Mouse (Mus musculus): ENCODE results near the gene Dnajc30. TPM values are rescaled to one million over a fixed set of nuclear protein-coding genes. Genes with fewer than 3 reads are reported as not detected.

Dnajc30 gene
- total and polyA plus RNA-seq, 2 experiments from 2014 or later: 21.4 to 52.8 TPM

DNA sequence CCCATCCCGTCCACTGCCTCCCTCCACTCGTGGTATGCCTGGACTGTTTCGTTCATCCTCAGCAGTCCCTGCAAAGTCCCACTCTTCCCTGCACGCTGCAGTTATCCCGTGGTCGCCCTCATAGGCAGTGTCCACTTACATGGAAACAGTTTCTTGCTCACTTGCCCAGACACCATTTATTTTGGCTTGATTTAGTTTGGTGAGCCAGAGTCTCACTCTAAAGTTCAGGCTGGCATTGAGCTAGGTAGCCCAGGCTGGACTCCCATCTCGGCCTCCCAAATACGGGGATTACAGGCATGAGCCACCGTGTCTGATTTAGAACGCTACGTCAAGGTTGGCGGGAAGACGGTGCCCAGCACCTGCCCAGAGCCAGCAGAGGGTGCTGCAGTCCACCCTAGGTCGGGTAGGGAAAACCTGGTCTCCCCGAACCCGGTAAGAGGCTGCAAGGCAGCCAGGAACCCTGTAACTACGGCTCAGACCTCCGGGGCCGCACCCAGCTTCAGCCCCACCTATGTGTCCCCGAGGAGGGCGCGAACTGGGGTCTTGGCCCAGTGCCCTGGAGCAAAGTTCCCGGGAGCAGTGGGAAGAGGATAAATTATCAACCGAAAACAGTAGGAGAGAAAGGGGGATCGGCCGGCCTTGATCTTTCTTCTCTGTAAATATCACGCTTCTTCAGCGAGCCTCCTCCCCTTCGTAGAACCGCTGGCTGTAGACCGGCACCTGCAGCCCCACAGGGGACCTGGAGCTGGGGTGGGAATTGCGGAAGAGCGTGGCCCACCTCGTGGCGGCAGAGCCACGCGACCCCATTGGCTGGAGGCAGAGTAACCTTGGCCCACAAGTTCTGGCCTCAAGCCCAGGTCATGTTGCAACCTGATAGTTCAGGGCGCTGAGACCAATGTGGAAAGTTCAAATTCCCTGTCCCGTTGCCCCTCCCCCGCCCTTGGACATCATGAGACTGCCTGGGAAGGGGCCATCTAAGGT is 43.8 kb downstream of the Dnajc30 start:
- H3K9me3 ChIP-seq (ENCODE audit: low read length): no peaks in the 10 kb centered on the region
- peak overlapping the region; percentile 15; the same call in 1 of the 2 replicates for H3K4me2 ChIP-seq (ENCODE audit: low read depth, low read length, poor library complexity, severe bottlenecking)
- no peaks in the 10 kb centered on the region for H3K4me1 ChIP-seq (ENCODE audit: insufficient read depth, low read length)
- peaks cover 21% of the 10 kb centered on the region for H3K27me3 ChIP-seq (ENCODE audit: insufficient read depth, low read length)
- no peak overlapping the region for H3K9ac ChIP-seq (replicated peaks; ENCODE audit: low read length, poor library complexity, severe bottlenecking)
- H3K36me3 ChIP-seq (ENCODE audit: insufficient read depth, low read length): no peaks in the 10 kb centered on the region
- ATAC-seq (ENCODE audit: low FRiP score) (no peak), DNase-seq (ENCODE audit: low spot score) (peak; percentile 49)
- H3K27ac ChIP-seq (ENCODE audit: low read depth, low read length): no peak overlapping the region
- H3K4me3 ChIP-seq (ENCODE audit: low read depth, low read length): no peak overlapping the region
- WGBS: 11% methylated on average over 40 of the region's 40 CpGs
- peak; percentile 65 for TF ChIP-seq CTCF (IDR thresholded peaks at IDR 0.05)

DNA sequence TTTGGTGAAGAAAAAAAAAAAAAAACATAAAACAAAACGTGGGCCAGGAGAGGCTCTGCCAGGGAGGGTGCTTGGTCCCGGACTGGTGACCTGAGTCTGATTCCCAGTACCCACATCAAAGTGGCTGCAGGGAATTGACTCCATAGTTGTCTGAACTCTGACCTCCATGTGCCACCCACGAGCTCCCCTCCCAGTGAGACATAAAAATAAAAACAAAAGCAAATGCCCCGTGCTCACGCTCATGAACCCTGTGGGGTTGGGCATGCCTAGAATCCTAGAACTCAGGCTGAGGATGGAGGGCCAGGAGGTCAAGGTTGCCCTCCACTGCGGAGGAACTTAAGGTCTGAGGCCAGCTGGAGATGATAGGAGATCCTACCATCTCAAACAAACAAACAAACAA is 45.0 kb downstream of the Dnajc30 start:
- no peak overlapping the region for H3K9ac ChIP-seq (replicated peaks; ENCODE audit: low read length, poor library complexity, severe bottlenecking)
- H3K4me3 ChIP-seq (ENCODE audit: low read depth, low read length): no peak overlapping the region
- H3K27me3 ChIP-seq (ENCODE audit: insufficient read depth, low read length): peaks cover 21% of the 10 kb centered on the region
- no peak overlapping the region for H3K4me2 ChIP-seq (ENCODE audit: low read depth, low read length, poor library complexity, severe bottlenecking)
- ATAC-seq (ENCODE audit: low FRiP score) (no peak), DNase-seq (ENCODE audit: low spot score) (no peak)
- no peaks in the 10 kb centered on the region for H3K9me3 ChIP-seq (ENCODE audit: low read length)
- no peak overlapping the region for H3K27ac ChIP-seq (ENCODE audit: low read depth, low read length)
- TF ChIP-seq CTCF (IDR thresholded peaks at IDR 0.05): no peak
- H3K4me1 ChIP-seq (ENCODE audit: insufficient read depth, low read length): no peaks in the 10 kb centered on the region
- H3K36me3 ChIP-seq (ENCODE audit: insufficient read depth, low read length): no peaks in the 10 kb centered on the region
- 64% methylated on average over 6 of the region's 6 CpGs for WGBS

DNA sequence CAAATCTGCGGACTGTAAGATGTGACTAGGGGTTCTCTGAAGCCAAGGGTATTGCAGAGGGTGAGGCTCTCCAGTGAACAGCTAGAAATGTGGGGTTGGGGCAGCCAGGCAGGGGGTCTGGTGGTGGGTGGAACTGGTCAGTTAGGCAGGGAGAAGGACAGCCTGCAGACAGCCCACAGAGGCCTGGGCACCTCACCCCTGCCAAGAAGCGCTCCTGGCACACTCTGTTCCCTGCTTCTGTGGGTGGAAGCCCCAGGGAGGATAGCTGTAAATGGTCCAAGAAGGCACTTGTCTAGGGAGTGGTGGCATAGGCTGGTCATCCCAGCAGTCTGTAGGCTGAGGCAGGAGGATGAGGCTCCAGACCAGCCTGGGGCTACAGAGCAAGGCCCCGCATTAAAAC is 45.4 kb downstream of the Dnajc30 start:
- WGBS: 93% methylated on average over 3 of the region's 3 CpGs
- H3K27ac ChIP-seq (ENCODE audit: low read depth, low read length): no peak overlapping the region
- TF ChIP-seq CTCF (IDR thresholded peaks at IDR 0.05): no peak
- H3K9ac ChIP-seq (replicated peaks; ENCODE audit: low read length, poor library complexity, severe bottlenecking): no peak overlapping the region
- no peaks in the 10 kb centered on the region for H3K36me3 ChIP-seq (ENCODE audit: insufficient read depth, low read length)
- H3K4me1 ChIP-seq (ENCODE audit: insufficient read depth, low read length): no peaks in the 10 kb centered on the region
- ATAC-seq (ENCODE audit: low FRiP score) (no peak), DNase-seq (ENCODE audit: low spot score) (no peak)
- H3K27me3 ChIP-seq (ENCODE audit: insufficient read depth, low read length): peaks cover 21% of the 10 kb centered on the region
- H3K4me3 ChIP-seq (ENCODE audit: low read depth, low read length): no peak overlapping the region
- H3K4me2 ChIP-seq (ENCODE audit: low read depth, low read length, poor library complexity, severe bottlenecking): no peak overlapping the region
- no peaks in the 10 kb centered on the region for H3K9me3 ChIP-seq (ENCODE audit: low read length)

DNA sequence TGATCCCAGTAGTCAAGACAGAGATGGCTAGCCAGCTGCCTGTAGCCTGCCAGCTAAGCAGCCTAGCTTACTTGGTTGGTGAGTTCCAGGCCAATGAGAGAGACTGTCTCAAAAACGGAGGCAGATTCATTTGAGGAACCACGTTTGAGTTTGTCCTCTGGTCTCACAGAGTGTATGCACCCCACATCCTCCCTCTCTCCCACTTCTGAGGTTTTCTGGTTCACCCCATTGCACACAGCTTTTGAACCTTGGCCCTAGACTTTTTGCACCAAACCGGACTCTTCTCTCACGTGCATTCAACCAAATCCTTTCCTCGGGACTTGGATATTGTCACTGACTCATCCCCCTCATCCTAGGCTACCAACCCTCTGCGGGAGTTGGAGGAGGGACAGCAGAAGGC is 46.0 kb downstream of the Dnajc30 start:
- 56% methylated on average over 6 of the region's 6 CpGs for WGBS
- DNase-seq (ENCODE audit: low spot score): no peak
- no peak for TF ChIP-seq CTCF (IDR thresholded peaks at IDR 0.05)

DNA sequence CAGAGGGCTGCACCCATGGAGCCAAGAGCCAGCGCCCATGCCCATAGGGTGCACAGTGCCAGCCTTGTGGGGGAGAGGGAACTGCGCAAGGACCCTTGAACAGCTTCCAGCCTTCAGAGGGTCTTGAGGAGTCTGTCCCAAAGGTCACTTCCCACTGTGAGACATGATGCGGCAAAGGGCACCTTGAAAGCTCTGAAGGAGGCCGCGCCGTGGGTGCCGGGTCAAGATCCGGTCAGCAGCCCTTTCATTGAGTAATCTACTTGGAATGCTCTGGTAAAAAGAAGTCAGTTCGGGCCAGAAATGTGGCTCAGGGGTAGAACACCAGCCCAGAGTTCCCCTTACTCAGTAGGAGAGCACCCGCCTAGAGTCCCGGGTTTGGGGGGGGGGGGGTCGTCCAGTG is 49.8 kb downstream of the Dnajc30 start:
- ATAC-seq (ENCODE audit: low FRiP score) (no peak), DNase-seq (ENCODE audit: low spot score) (no peak)
- no peaks in the 10 kb centered on the region for H3K4me1 ChIP-seq (ENCODE audit: insufficient read depth, low read length)
- TF ChIP-seq CTCF (IDR thresholded peaks at IDR 0.05): no peak
- no peak overlapping the region for H3K4me3 ChIP-seq (ENCODE audit: low read depth, low read length)
- no peaks in the 10 kb centered on the region for H3K9me3 ChIP-seq (ENCODE audit: low read length)
- H3K36me3 ChIP-seq (ENCODE audit: insufficient read depth, low read length): no peaks in the 10 kb centered on the region
- H3K27ac ChIP-seq (ENCODE audit: low read depth, low read length): no peak overlapping the region
- 85% methylated on average over 12 of the region's 12 CpGs for WGBS
- H3K4me2 ChIP-seq (ENCODE audit: low read depth, low read length, poor library complexity, severe bottlenecking): no peak overlapping the region
- no peak overlapping the region for H3K9ac ChIP-seq (replicated peaks; ENCODE audit: low read length, poor library complexity, severe bottlenecking)
- no peaks in the 10 kb centered on the region for H3K27me3 ChIP-seq (ENCODE audit: insufficient read depth, low read length)

More for the DNA sequence above, 46.0 kb downstream of the Dnajc30 start:
- no peak for ATAC-seq (ENCODE audit: low FRiP score)
- H3K4me1 ChIP-seq (ENCODE audit: insufficient read depth, low read length): no peaks in the 10 kb centered on the region
- H3K36me3 ChIP-seq (ENCODE audit: insufficient read depth, low read length): no peaks in the 10 kb centered on the region
- peaks cover 21% of the 10 kb centered on the region for H3K27me3 ChIP-seq (ENCODE audit: insufficient read depth, low read length)
- no peak overlapping the region for H3K4me2 ChIP-seq (ENCODE audit: low read depth, low read length, poor library complexity, severe bottlenecking)
- H3K4me3 ChIP-seq (ENCODE audit: low read depth, low read length): no peak overlapping the region
- H3K27ac ChIP-seq (ENCODE audit: low read depth, low read length): no peak overlapping the region
- no peaks in the 10 kb centered on the region for H3K9me3 ChIP-seq (ENCODE audit: low read length)
- no peak overlapping the region for H3K9ac ChIP-seq (replicated peaks; ENCODE audit: low read length, poor library complexity, severe bottlenecking)

DNA sequence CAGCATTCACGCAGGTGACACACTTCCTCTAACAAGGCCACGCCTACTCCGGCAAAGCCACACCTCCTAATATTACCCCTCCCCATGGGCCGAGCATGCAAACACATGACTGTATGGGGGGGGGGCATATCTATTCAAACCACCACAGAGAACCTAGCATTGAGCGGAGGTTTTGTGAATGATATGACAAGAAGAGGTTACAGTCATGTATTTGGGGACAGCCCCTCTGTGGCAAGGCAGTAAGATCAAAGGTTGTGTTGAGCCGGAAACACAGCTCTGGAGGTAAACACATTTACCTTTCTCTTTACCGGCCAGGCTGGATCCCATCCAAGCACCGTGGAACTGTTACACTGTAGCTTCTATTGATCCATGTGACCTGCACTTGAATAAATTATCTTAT is 51.2 kb downstream of the Dnajc30 start:
- WGBS: 84% methylated on average over 8 of the region's 8 CpGs
- H3K9ac ChIP-seq (replicated peaks; ENCODE audit: low read length, poor library complexity, severe bottlenecking): no peak overlapping the region
- no peak for ATAC-seq (ENCODE audit: low FRiP score)
- H3K27ac ChIP-seq (ENCODE audit: low read depth, low read length): no peak overlapping the region
- TF ChIP-seq CTCF (IDR thresholded peaks at IDR 0.05): no peak
- H3K4me3 ChIP-seq (ENCODE audit: low read depth, low read length): no peak overlapping the region
- H3K4me1 ChIP-seq (ENCODE audit: insufficient read depth, low read length): no peaks in the 10 kb centered on the region
- no peaks in the 10 kb centered on the region for H3K36me3 ChIP-seq (ENCODE audit: insufficient read depth, low read length)
- H3K4me2 ChIP-seq (ENCODE audit: low read depth, low read length, poor library complexity, severe bottlenecking): no peak overlapping the region
- no peaks in the 10 kb centered on the region for H3K27me3 ChIP-seq (ENCODE audit: insufficient read depth, low read length)
- H3K9me3 ChIP-seq (ENCODE audit: low read length): no peaks in the 10 kb centered on the region
- no peak for DNase-seq (ENCODE audit: low spot score)

Other genes starting within 250 kb of the Dnajc30 start
- not detected in 2 replicates for gene Tmem270, start 157.5 kb upstream of the Dnajc30 start, total RNA-seq (2014; rRNA removed)
- 0.19 TPM in 1 of 2 replicates, not detected in the other for gene Tmem270, start 157.5 kb upstream of the Dnajc30 start, polyA plus RNA-seq (2015; fragmentation: Nextera tagmentation; extraction: Ambion mirVana)
- gene Cldn13, start 148.7 kb upstream of the Dnajc30 start, total RNA-seq (2014; rRNA removed): not detected in 2 replicates
- not detected in 2 replicates for gene Cldn13, start 148.7 kb upstream of the Dnajc30 start, polyA plus RNA-seq (2015; fragmentation: Nextera tagmentation; extraction: Ambion mirVana)
- gene Mettl27, start 131.8 kb upstream of the Dnajc30 start, total RNA-seq (2014; rRNA removed): 4.7 and 5.0 TPM in 2 replicates
- gene Mettl27, start 131.8 kb upstream of the Dnajc30 start, polyA plus RNA-seq (2015; fragmentation: Nextera tagmentation; extraction: Ambion mirVana): 7.2 and 7.5 TPM in 2 replicates
- gene Cldn4, start 117.3 kb upstream of the Dnajc30 start, total RNA-seq (2014; rRNA removed): 0.77 TPM in 1 of 2 replicates, not detected in the other
- not detected in 2 replicates for gene Cldn4, start 117.3 kb upstream of the Dnajc30 start, polyA plus RNA-seq (2015; fragmentation: Nextera tagmentation; extraction: Ambion mirVana)
- 2.2 and 3.1 TPM in 2 replicates for gene Cldn3, start 78.0 kb upstream of the Dnajc30 start, total RNA-seq (2014; rRNA removed)
- 3.0 and 3.3 TPM in 2 replicates for gene Cldn3, start 78.0 kb upstream of the Dnajc30 start, polyA plus RNA-seq (2015; fragmentation: Nextera tagmentation; extraction: Ambion mirVana)
- 56.8 and 64.4 TPM in 2 replicates for gene Abhd11, start 55.0 kb upstream of the Dnajc30 start, total RNA-seq (2014; rRNA removed)
- 85.3 and 85.6 TPM in 2 replicates for gene Abhd11, start 55.0 kb upstream of the Dnajc30 start, polyA plus RNA-seq (2015; fragmentation: Nextera tagmentation; extraction: Ambion mirVana)
- gene Stx1a, start 40.7 kb upstream of the Dnajc30 start, total RNA-seq (2014; rRNA removed): 165 and 175 TPM in 2 replicates
- 190 and 202 TPM in 2 replicates for gene Stx1a, start 40.7 kb upstream of the Dnajc30 start, polyA plus RNA-seq (2015; fragmentation: Nextera tagmentation; extraction: Ambion mirVana)
- gene Bud23, start 757 bp downstream of the Dnajc30 start, total RNA-seq (2014; rRNA removed): 48.3 and 49.9 TPM in 2 replicates
- gene Bud23, start 757 bp downstream of the Dnajc30 start, polyA plus RNA-seq (2015; fragmentation: Nextera tagmentation; extraction: Ambion mirVana): 63.6 and 65.5 TPM in 2 replicates
- 95.4 and 107 TPM in 2 replicates for gene Vps37d, start 14.1 kb downstream of the Dnajc30 start, total RNA-seq (2014; rRNA removed)
- gene Vps37d, start 14.1 kb downstream of the Dnajc30 start, polyA plus RNA-seq (2015; fragmentation: Nextera tagmentation; extraction: Ambion mirVana): 31.2 and 32.0 TPM in 2 replicates
- gene Mlxipl, start 25.7 kb downstream of the Dnajc30 start, total RNA-seq (2014; rRNA removed): 0.38 and 1.2 TPM in 2 replicates
- gene Mlxipl, start 25.7 kb downstream of the Dnajc30 start, polyA plus RNA-seq (2015; fragmentation: Nextera tagmentation; extraction: Ambion mirVana): 0.79 and 1.2 TPM in 2 replicates
- 28.6 and 62.9 TPM in 2 replicates for gene Tbl2, start 85.5 kb downstream of the Dnajc30 start, total RNA-seq (2014; rRNA removed)
- 8.9 and 10.0 TPM in 2 replicates for gene Tbl2, start 85.5 kb downstream of the Dnajc30 start, polyA plus RNA-seq (2015; fragmentation: Nextera tagmentation; extraction: Ambion mirVana)
- 20.0 and 33.2 TPM in 2 replicates for gene Bcl7b, start 104.1 kb downstream of the Dnajc30 start, total RNA-seq (2014; rRNA removed)
- 39.2 and 39.7 TPM in 2 replicates for gene Bcl7b, start 104.1 kb downstream of the Dnajc30 start, polyA plus RNA-seq (2015; fragmentation: Nextera tagmentation; extraction: Ambion mirVana)
- 33.4 and 41.3 TPM in 2 replicates for gene Baz1b, start 123.1 kb downstream of the Dnajc30 start, total RNA-seq (2014; rRNA removed)
- gene Baz1b, start 123.1 kb downstream of the Dnajc30 start, polyA plus RNA-seq (2015; fragmentation: Nextera tagmentation; extraction: Ambion mirVana): 10.9 and 12.5 TPM in 2 replicates
- gene Fzd9, start 187.0 kb downstream of the Dnajc30 start, total RNA-seq (2014; rRNA removed): 25.9 and 38.7 TPM in 2 replicates
- 14.6 and 14.9 TPM in 2 replicates for gene Fzd9, start 187.0 kb downstream of the Dnajc30 start, polyA plus RNA-seq (2015; fragmentation: Nextera tagmentation; extraction: Ambion mirVana)

Measured in midbrain, postnatal 0 days (tissue).